Mouse (Mus musculus): ENCODE measurements at regions not wholly inside any gene's neighbourhood (a gene's known extent, or its start where the extent isn't known, plus 50 kb on each side); places are given as distances from the start of the nearest gene placed in this dataset.

- DNase-seq (ENCODE audit: low spot score in 2 of 2), result no peak
Observed at GRCm38 (mm10) chr10:16742246-16742645, 980.8 kb upstream of the Cited2 start.

GRCm38 (mm10) chr10:16751546-16751945 is 971.5 kb upstream of the Cited2 start:
- DNase-seq (ENCODE audit: low spot score in 2 of 2), result no peak

- no peak for DNase-seq (ENCODE audit: low spot score in 2 of 2)
Observed at GRCm38 (mm10) chr10:16789641-16790243, 933.3 kb upstream of the Cited2 start.

GRCm38 (mm10) chr10:16803978-16804377 is 919.0 kb upstream of the Cited2 start:
- DNase-seq (ENCODE audit: low spot score in 2 of 2), result no peak

- DNase-seq (ENCODE audit: low spot score in 2 of 2), result no peak
Observed at GRCm38 (mm10) chr10:16810716-16811115, 912.3 kb upstream of the Cited2 start.

GRCm38 (mm10) chr10:16814013-16814412 is 909.0 kb upstream of the Cited2 start:
- DNase-seq (ENCODE audit: low spot score in 2 of 2), result no peak

- no peak for DNase-seq (ENCODE audit: low spot score in 2 of 2)
Observed at GRCm38 (mm10) chr10:16861534-16861933, 861.5 kb upstream of the Cited2 start.

GRCm38 (mm10) chr10:16866914-16867313 is 856.1 kb upstream of the Cited2 start:
- no peak for DNase-seq (ENCODE audit: low spot score in 2 of 2)

GRCm38 (mm10) chr10:16874131-16874530 is 848.9 kb upstream of the Cited2 start:
- DNase-seq (ENCODE audit: low spot score in 2 of 2), result no peak

- no peak for DNase-seq (ENCODE audit: low spot score in 2 of 2)
Observed at GRCm38 (mm10) chr10:16878197-16878596, 844.8 kb upstream of the Cited2 start.

- DNase-seq (ENCODE audit: low spot score in 2 of 2), result no peak
Observed at GRCm38 (mm10) chr10:16893316-16893715, 829.7 kb upstream of the Cited2 start.

- no peak for DNase-seq (ENCODE audit: low spot score in 2 of 2)
Observed at GRCm38 (mm10) chr10:16895332-16895731, 827.7 kb upstream of the Cited2 start.

GRCm38 (mm10) chr10:16922888-16923287 is 800.1 kb upstream of the Cited2 start:
- DNase-seq (ENCODE audit: low spot score in 2 of 2), result no peak

GRCm38 (mm10) chr10:16923851-16924250 is 799.2 kb upstream of the Cited2 start:
- no peak for DNase-seq (ENCODE audit: low spot score in 2 of 2)

GRCm38 (mm10) chr10:16937705-16938104 is 785.3 kb upstream of the Cited2 start:
- no peak for DNase-seq (ENCODE audit: low spot score in 2 of 2)

GRCm38 (mm10) chr10:16951636-16952035 is 771.4 kb upstream of the Cited2 start:
- DNase-seq (ENCODE audit: low spot score in 2 of 2), result no peak

GRCm38 (mm10) chr10:16960971-16961370 is 762.0 kb upstream of the Cited2 start:
- DNase-seq (ENCODE audit: low spot score in 2 of 2), result no peak

GRCm38 (mm10) chr10:16962463-16962862 is 760.6 kb upstream of the Cited2 start:
- DNase-seq (ENCODE audit: low spot score in 2 of 2), result no peak

GRCm38 (mm10) chr10:16978770-16979169 is 744.2 kb upstream of the Cited2 start:
- no peak for DNase-seq (ENCODE audit: low spot score in 2 of 2)

GRCm38 (mm10) chr10:16990227-16990626 is 732.8 kb upstream of the Cited2 start:
- DNase-seq (ENCODE audit: low spot score in 2 of 2), result no peak

- no peak for DNase-seq (ENCODE audit: low spot score in 2 of 2)
Observed at GRCm38 (mm10) chr10:16993789-16994188, 729.2 kb upstream of the Cited2 start.

GRCm38 (mm10) chr10:16994526-16994925 is 728.5 kb upstream of the Cited2 start:
- no peak for DNase-seq (ENCODE audit: low spot score in 2 of 2)

GRCm38 (mm10) chr10:16995010-16995409 is 728.0 kb upstream of the Cited2 start:
- no peak for DNase-seq (ENCODE audit: low spot score in 2 of 2)

- DNase-seq (ENCODE audit: low spot score in 2 of 2), result no peak
Observed at GRCm38 (mm10) chr10:16996820-16997466, 726.1 kb upstream of the Cited2 start.
